Mouse (Mus musculus) liver, embryonic 14.5 days (tissue): ENCODE measurements at regions not wholly inside any gene's neighbourhood (a gene's known extent, or its start where the extent isn't known, plus 50 kb on each side); places are given as distances from the start of the nearest gene placed in this dataset.

Experiments
- ATAC-seq: fragments of 200-750 bp; cut with Nextera tagmentation; 2 replicates; pipeline ENCODE4 v1.8.0; 2017; ENCODE audit warnings: moderate number of reproducible peaks, mild to moderate bottlenecking, moderate library complexity; ENCODE audit not compliant: insufficient read depth
- DNase-seq, 3 experiments: peaks; one replicate each; pipeline ENCODE4 v3.0.0-alpha.2; 2012 to 2013; ENCODE audit warnings: low read depth in 3 of 3, low spot score in 3 of 3
- H3K27ac ChIP-seq: fragments of 300-500 bp; sonication (generic); 2 replicates; pipeline ENCODE4 v1.5.1; 2014; ENCODE audit warnings: moderate library complexity, mild to moderate bottlenecking, control low read depth, inconsistent platforms
- H3K27me3 ChIP-seq: fragments of 300-500 bp; sonication (generic); 2 replicates; pipeline ENCODE4 v1.6.1; 2014; ENCODE audit warnings: mild to moderate bottlenecking, low read length, moderate library complexity; ENCODE audit not compliant: control insufficient read depth, insufficient read depth
- H3K36me3 ChIP-seq: fragments of 300-500 bp; sonication (generic); replicated peaks from 2 replicates; pipeline ENCODE4 v1.6.1; 2014; ENCODE audit warnings: low read depth; ENCODE audit not compliant: control insufficient read depth, insufficient read depth
- H3K4me1 ChIP-seq, 2 experiments: fragments of 200-500 bp in 1 of 2; fragments of 300-500 bp in 1 of 2; sonication (generic) in 1 of 2; replicated peaks; 2 replicates each; pipeline ENCODE4 v1.6.1; 2012 to 2014; ENCODE audit warnings: antibody characterized with exemption in 1 of 2, inconsistent platforms in 1 of 2, low read length in 1 of 2; ENCODE audit not compliant: control insufficient read depth in 2 of 2, insufficient read depth in 2 of 2
- H3K4me2 ChIP-seq: fragments of 300-500 bp; sonication (generic); 2 replicates; pipeline ENCODE4 v1.6.1; 2014; ENCODE audit warnings: low read depth, mild to moderate bottlenecking, control low read depth, moderate library complexity
- H3K4me3 ChIP-seq, 2 experiments: fragments of 200-500 bp in 1 of 2; fragments of 300-500 bp in 1 of 2; sonication (generic) in 1 of 2; 2 replicates each; pipeline ENCODE4 v1.5.1; 2012 to 2014; ENCODE audit warnings: low read depth in 2 of 2, low read length in 2 of 2, mild to moderate bottlenecking in 2 of 2, control low read depth in 1 of 2, inconsistent platforms in 1 of 2, moderate library complexity in 1 of 2; ENCODE audit not compliant: insufficient read depth in 1 of 2
- H3K9ac ChIP-seq: fragments of 300-500 bp; sonication (generic); replicated peaks from 2 replicates; pipeline ENCODE4 v1.6.1; 2014; ENCODE audit warnings: mild to moderate bottlenecking, control low read depth, moderate library complexity
- H3K9me3 ChIP-seq: fragments of 300-500 bp; sonication (generic); 2 replicates; pipeline ENCODE4 v1.6.1; 2016; ENCODE audit warnings: low read length, mixed read lengths; ENCODE audit not compliant: control insufficient read depth
- CTCF ChIP-seq: IDR thresholded peaks from 2 replicates; pipeline ENCODE4 v1.5.1; 2016; ENCODE audit warnings: antibody characterized with exemption, low read depth, control low read depth
- EP300 ChIP-seq: IDR thresholded peaks from 2 replicates; pipeline ENCODE4 v1.6.1; 2016; ENCODE audit warnings: antibody characterized with exemption, low read depth
- WGBS: fragments of 180-500 bp; shearing (Covaris S2); extraction: QIAGEN DNeasy Blood & Tissue Kit; methylation state at CpG from one replicate; pipeline ENCODE4 v1.1.7; 2014; ENCODE audit not compliant: insufficient replicate concordance; 5-methylcytosine and 5-hydroxymethylcytosine counted together

DNA sequence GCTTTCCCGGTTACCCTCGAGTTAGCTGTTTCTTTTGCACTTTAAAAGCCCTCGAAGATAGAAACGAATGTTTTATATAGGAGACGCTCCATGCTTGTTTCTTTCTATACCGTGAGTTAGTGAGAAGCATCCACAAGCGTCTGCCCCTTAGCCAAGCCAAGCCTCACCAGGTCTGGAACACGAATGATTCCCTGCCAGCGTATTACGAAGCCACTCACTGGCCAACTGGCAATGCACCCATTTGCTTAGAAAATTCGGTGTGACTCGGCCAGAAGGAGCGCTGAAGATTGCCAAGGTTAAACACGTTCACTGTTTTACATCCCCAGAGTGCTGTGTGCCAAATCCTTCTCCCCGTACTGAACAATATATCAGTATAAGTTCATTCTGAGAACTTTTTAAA, 121.3 kb downstream of the Gm9376 start:
- H3K27ac ChIP-seq, result no peak overlapping the region
- no peak for DNase-seq
- peaks cover 0 to 2% of the 10 kb centered on the region in 2 experiments; a peak in 1 of 4 replicates for H3K4me1 ChIP-seq
- H3K27me3 ChIP-seq, result no peaks in the 10 kb centered on the region
- H3K4me3 ChIP-seq, result no peak overlapping the region
- H3K9ac ChIP-seq, result no peak overlapping the region
- no peaks in the 10 kb centered on the region for H3K36me3 ChIP-seq
- no peak for ATAC-seq
- no peaks in the 10 kb centered on the region for H3K9me3 ChIP-seq
- H3K4me2 ChIP-seq, result no peak overlapping the region
- no peak for TF ChIP-seq EP300
- TF ChIP-seq CTCF, result no peak
- 68% methylated on average over 15 of the region's 15 CpGs for WGBS

DNA sequence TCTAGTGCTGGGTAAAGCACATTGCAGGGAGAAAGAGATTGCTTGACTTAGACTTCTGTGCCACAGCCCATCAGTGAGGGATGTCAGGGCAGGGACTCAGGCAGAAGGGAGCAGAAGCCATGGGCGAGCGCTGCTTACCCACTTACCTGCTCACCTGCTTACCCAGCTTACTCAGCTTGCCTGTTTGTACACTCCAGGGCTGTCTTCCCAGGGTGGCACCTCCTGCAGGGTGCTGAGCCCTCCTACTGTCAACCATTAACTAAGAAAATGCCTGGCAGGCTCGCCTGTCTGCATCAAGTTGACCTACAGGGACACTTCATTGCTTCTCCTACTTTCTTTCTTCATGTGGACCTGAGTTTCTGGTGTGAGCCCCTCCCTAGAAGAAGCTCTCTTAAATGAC, 124.0 kb downstream of the Gm9376 start:
- Histone ChIP-seq H3K4me2 (no peak overlapping the region), H3K4me3 (no peak overlapping the region), H3K9ac (no peak overlapping the region), H3K27ac (no peak overlapping the region), H3K27me3 (no peaks in the 10 kb centered on the region), H3K9me3 (no peaks in the 10 kb centered on the region), H3K36me3 (no peaks in the 10 kb centered on the region), H3K4me1 (no peaks in the 10 kb centered on the region)
- DNase-seq, result no peak
- no peak for TF ChIP-seq EP300
- no peak for TF ChIP-seq CTCF
- no peak for ATAC-seq
- WGBS, result 39% methylated on average over 3 of the region's 3 CpGs

DNA sequence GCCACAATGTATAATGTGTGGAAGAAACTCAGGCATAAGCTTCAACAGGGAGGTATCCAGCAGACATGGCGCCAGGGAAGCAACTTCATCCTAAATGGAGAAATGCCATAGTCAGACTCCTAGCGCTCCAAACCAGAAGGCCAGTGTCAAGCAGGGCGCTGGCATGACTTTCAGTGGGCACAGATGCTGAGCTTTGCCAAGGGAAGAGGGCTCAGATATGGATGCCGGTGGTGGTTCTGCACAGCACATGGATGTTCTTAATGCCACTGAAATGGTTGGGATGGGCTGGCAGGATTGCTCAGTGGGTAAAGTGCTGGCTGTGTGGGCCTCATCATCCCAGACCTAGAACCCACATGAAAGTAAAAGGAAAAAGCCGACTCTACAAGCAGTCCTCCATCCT, 124.8 kb downstream of the Gm9376 start:
- WGBS, result 63% methylated on average over 5 of the region's 5 CpGs
- no peak overlapping the region for H3K27ac ChIP-seq
- TF ChIP-seq CTCF, result no peak
- TF ChIP-seq EP300, result no peak

DNA sequence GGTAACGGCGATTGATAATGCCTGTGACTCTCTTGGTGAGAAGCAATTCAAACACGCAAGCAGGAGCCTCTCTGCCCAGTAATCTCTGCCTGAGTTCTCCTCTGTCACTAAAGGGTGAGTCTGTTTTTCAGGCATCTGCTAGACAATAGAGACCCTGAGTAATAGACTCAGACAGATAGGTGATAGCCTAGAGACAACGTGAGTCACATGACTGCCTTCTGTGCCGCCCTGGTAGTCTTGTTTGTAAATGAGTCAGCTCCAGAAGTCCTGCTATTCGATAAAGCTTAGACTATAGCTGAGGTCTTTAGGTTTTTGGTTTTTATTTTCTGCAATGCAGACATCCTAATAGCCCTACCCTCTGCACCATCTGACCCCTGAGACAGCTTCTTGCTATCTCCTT, 126.9 kb downstream of the Gm9376 start:
- Histone ChIP-seq H3K4me2 (no peak overlapping the region), H3K9me3 (no peaks in the 10 kb centered on the region), H3K36me3 (no peaks in the 10 kb centered on the region), H3K4me1 (no peaks in the 10 kb centered on the region), H3K27ac (no peak overlapping the region), H3K4me3 (no peak overlapping the region), H3K9ac (no peak overlapping the region), H3K27me3 (no peaks in the 10 kb centered on the region)
- 58% methylated on average over 6 of the region's 6 CpGs for WGBS
- no peak for TF ChIP-seq CTCF
- TF ChIP-seq EP300, result no peak
- ATAC-seq (no peak), DNase-seq (no peak)

More for the DNA sequence above, 124.8 kb downstream of the Gm9376 start:
- Histone ChIP-seq H3K36me3 (no peaks in the 10 kb centered on the region), H3K4me2 (no peak overlapping the region), H3K4me1 (no peaks in the 10 kb centered on the region), H3K9ac (no peak overlapping the region), H3K27me3 (no peaks in the 10 kb centered on the region), H3K9me3 (no peaks in the 10 kb centered on the region), H3K4me3 (no peak overlapping the region)
- ATAC-seq, result no peak
- no peak for DNase-seq

DNA sequence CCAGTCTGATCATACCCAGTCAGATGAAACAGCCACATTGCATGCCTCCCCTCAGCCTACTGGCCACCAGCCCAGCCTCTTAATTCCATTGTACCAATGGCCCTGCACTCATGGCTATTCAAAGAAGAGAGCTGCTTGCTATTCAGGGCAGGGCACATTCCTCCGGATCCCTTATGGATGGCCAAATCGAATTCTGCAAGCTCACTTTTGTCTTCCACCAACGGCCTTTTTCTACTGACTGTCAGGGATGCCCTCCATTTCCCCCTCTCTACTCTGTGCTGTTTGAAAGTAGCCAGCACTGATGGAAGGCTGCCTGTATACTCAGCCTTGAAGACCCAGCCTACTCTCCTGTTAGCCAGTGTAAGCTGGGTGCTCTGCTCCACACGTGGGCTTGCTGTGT, 147.5 kb downstream of the Gm9376 start:
- no peak overlapping the region for H3K4me2 ChIP-seq
- TF ChIP-seq EP300 (no peak), CTCF (no peak)
- no peaks in the 10 kb centered on the region for H3K4me1 ChIP-seq
- ATAC-seq (no peak), DNase-seq (no peak)
- no peak overlapping the region for H3K4me3 ChIP-seq
- H3K9ac ChIP-seq, result no peak overlapping the region
- H3K27me3 ChIP-seq, result no peaks in the 10 kb centered on the region
- 62% methylated on average over 4 of the region's 4 CpGs for WGBS
- H3K36me3 ChIP-seq, result no peaks in the 10 kb centered on the region
- no peaks in the 10 kb centered on the region; the same call in 1 of the 2 replicates for H3K9me3 ChIP-seq
- no peak overlapping the region for H3K27ac ChIP-seq
